ENCODE assay signal across 8 mouse cellular contexts in the genomic region with DNA sequence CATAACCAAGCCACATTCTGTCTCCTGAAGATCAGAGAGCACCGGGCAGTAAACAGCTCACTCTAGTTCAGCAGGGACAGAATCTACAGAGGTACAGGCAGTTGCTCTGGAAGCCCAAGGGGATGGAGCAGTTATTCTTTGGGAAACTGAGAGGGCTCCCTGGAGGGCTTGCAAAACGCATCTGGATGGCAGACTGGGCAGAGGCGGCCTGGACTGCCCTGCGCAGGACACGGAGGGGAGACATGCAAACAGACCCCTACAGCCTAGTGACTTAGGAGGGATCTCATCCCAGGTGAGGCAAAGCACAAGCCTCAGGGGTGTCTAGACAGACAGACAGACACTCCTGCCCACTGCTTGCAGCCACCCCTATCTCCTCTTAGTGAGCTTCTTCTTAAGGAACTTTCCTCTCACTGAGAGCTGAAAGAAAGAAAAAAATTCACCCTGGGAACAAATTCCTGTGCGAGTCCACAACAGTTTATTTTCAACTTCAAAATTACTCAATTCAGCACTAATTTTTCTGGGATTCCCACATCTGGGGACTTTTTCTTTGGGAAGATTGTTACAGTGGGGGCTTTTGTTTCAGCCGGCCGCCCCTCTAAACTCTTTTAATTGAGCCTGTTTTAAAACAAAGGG. TPM values are rescaled to one million over a fixed set of nuclear protein-coding genes. Genes with fewer than 3 reads are reported as not detected.
DNase-seq lines count a peak whose midpoint lies in the region; ATAC-seq and TF ChIP-seq lines count a peak whose summit lies in the region.

No protein-coding gene starts in this region.

- H3K4me2 ChIP-seq in forebrain, embryonic 14.5 days (ENCODE audit: low read length): 0 out of 2 replicates have a peak overlapping the region, but pooled peaks have one; percentile 38
- no peak overlapping the region for H3K4me2 ChIP-seq in liver, embryonic 13.5 days

- no peaks in the 10 kb centered on the region for H3K36me3 ChIP-seq in testis, adult 2 months (ENCODE audit: control insufficient read depth, insufficient read depth, low read length)
- H3K36me3 ChIP-seq in forebrain, embryonic 14.5 days (ENCODE audit: control insufficient read depth, insufficient read depth, low read length): no peaks in the 10 kb centered on the region
- no peaks in the 10 kb centered on the region for H3K36me3 ChIP-seq in liver, embryonic 13.5 days

- peak overlapping the region; percentile 43; the same call in 1 of the 2 replicates for H3K9ac ChIP-seq in forebrain, embryonic 14.5 days (ENCODE audit: low read length)
- no peak overlapping the region for H3K9ac ChIP-seq in liver, embryonic 13.5 days

- DNase-seq in testis, postnatal 14 days (ENCODE audit: low spot score): no peak
- no peak for DNase-seq in forebrain, embryonic 14.5 days (ENCODE audit: low spot score)
- DNase-seq in liver, embryonic 13.5 days: no peak
- DNase-seq in left cerebral cortex, adult 9 months (ENCODE audit: low spot score in 2 of 2): no peak
- DNase-seq in right cerebral cortex, postnatal 25 days: no peak
- DNase-seq in MN1 (ENCODE audit: low spot score): no peak

- no peaks in the 10 kb centered on the region for H3K27me3 ChIP-seq in testis, adult 2 months (ENCODE audit: control insufficient read depth, insufficient read depth, low read length)
- H3K27me3 ChIP-seq in forebrain, embryonic 14.5 days (replicated peaks; ENCODE audit: control insufficient read depth, insufficient read depth, low read length): no peaks in the 10 kb centered on the region
- H3K27me3 ChIP-seq in liver, embryonic 13.5 days: no peaks in the 10 kb centered on the region

- no peak for TF ChIP-seq CTCF in testis, adult 2 months (IDR thresholded peaks at IDR 0.05; ENCODE audit: control insufficient read depth, insufficient read depth, insufficient replicate concordance, low read depth, low read length)

- peaks cover 7% of the 10 kb centered on the region; the same call in 1 of the 2 replicates for H3K4me1 ChIP-seq in testis, adult 2 months (ENCODE audit: control insufficient read depth, insufficient read depth, low read length)
- H3K4me1 ChIP-seq in forebrain, embryonic 14.5 days (ENCODE audit: control insufficient read depth, insufficient read depth, low read length): peaks cover 50% of the 10 kb centered on the region
- H3K4me1 ChIP-seq in liver, embryonic 13.5 days (replicated peaks): peaks cover 6% of the 10 kb centered on the region; the same call in 1 of the 2 replicates

- H3K9me3 ChIP-seq in forebrain, embryonic 14.5 days (replicated peaks; ENCODE audit: control insufficient read depth, low read length): no peaks in the 10 kb centered on the region
- no peaks in the 10 kb centered on the region for H3K9me3 ChIP-seq in liver, embryonic 13.5 days (replicated peaks)

- TF ChIP-seq POLR2A in testis, adult 2 months (IDR thresholded peaks at IDR 0.05; ENCODE audit: control insufficient read depth, low read depth, low read length): no peak

- WGBS in forebrain, embryonic 14.5 days: 7% methylated on average over 8 of the region's 8 CpGs
- WGBS in liver, embryonic 13.5 days (ENCODE audit: insufficient replicate concordance): 63% methylated on average over 8 of the region's 8 CpGs

- H3K27ac ChIP-seq in testis, adult 2 months (ENCODE audit: control insufficient read depth, insufficient read depth, low read depth, low read length): peak overlapping the region; percentile 80
- H3K27ac ChIP-seq in forebrain, embryonic 14.5 days (ENCODE audit: low read depth, low read length): peak overlapping the region; percentile 84
- H3K27ac ChIP-seq in liver, embryonic 13.5 days: peak overlapping the region; percentile 72

- no peak for ATAC-seq in forebrain, embryonic 14.5 days
- no peak for ATAC-seq in liver, embryonic 13.5 days (ENCODE audit: low read depth)
- no peak for ATAC-seq in megakaryocyte progenitor cell, adult 5-6 weeks (replicated peaks; ENCODE audit: poor library complexity)

- H3K4me3 ChIP-seq in testis, adult 2 months (ENCODE audit: control insufficient read depth, low read depth, low read length): no peak overlapping the region
- no peak overlapping the region for H3K4me3 ChIP-seq in forebrain, embryonic 14.5 days (ENCODE audit: low read depth, low read length)
- no peak overlapping the region for H3K4me3 ChIP-seq in liver, embryonic 13.5 days (replicated peaks)

RNA-seq across cellular contexts. Expression of gene Kirrel, which starts 24.4 kb away (rescaled TPM):
- polyA plus RNA-seq in testis, adult 2 months (2012; rRNA removed): 1.5 and 1.8 TPM in 2 replicates
- 2.2 and 2.9 TPM in 2 replicates for polyA plus RNA-seq in forebrain, embryonic 14.5 days (2014; fragmentation: Nextera tagmentation; extraction: Ambion mirVana)
- polyA plus RNA-seq in liver, embryonic 13.5 days (2015; fragmentation: Nextera tagmentation; extraction: Ambion mirVana): 1.2 and 1.4 TPM in 2 replicates
- not detected in 2 replicates for total RNA-seq in megakaryocyte progenitor cell, adult 5-6 weeks (2015)
- total RNA-seq in megakaryocyte progenitor cell, adult 5-6 weeks (2017): not detected in 2 replicates
